Mouse (Mus musculus) left cerebral cortex, adult 18-20 months (tissue): ENCODE measurements at regions not wholly inside any gene's neighbourhood (a gene's known extent, or its start where the extent isn't known, plus 50 kb on each side); places are given as distances from the start of the nearest gene placed in this dataset.
A peak's percentile ranks its signal among the peaks of the same experiment; 100 is the strongest.

Source experiments
- DNase-seq, 2 experiments: peaks; one replicate each; pipeline ENCODE4 v3.0.0; 2021 to 2022; ENCODE audit warnings: low spot score in 2 of 2, mixed read lengths in 1 of 2

GRCm38 (mm10) chr13:47397726-47398350 is 275.4 kb downstream of the Rnf144b start:
- no peak for DNase-seq

GRCm38 (mm10) chr13:47398976-47399375 is 276.5 kb downstream of the Rnf144b start:
- DNase-seq, result no peak

- DNase-seq, result peak; percentile 13 to 25
Measured at GRCm38 (mm10) chr13:47413261-47413660, 290.8 kb downstream of the Rnf144b start.

GRCm38 (mm10) chr13:47413940-47414339 is 291.5 kb downstream of the Rnf144b start:
- peak; percentile 18 to 20 for DNase-seq

- no peak for DNase-seq
Measured at GRCm38 (mm10) chr13:47429856-47430365, 307.5 kb downstream of the Rnf144b start.

- DNase-seq, result no peak
Measured at GRCm38 (mm10) chr13:47430409-47430808, 308.0 kb downstream of the Rnf144b start.

GRCm38 (mm10) chr13:47435631-47436030 is 313.2 kb downstream of the Rnf144b start:
- no peak for DNase-seq

GRCm38 (mm10) chr13:47444876-47445275 is 322.4 kb downstream of the Rnf144b start:
- no peak for DNase-seq

GRCm38 (mm10) chr13:47452186-47452760 is 329.8 kb downstream of the Rnf144b start:
- no peak for DNase-seq

- no peak for DNase-seq
Measured at GRCm38 (mm10) chr13:47462148-47462547, 339.7 kb downstream of the Rnf144b start.

- no peak for DNase-seq
Measured at GRCm38 (mm10) chr13:47471543-47472213, 349.2 kb downstream of the Rnf144b start.

- DNase-seq, result no peak
Measured at GRCm38 (mm10) chr13:47480159-47480558, 357.7 kb downstream of the Rnf144b start.

GRCm38 (mm10) chr13:47484819-47485218 is 362.4 kb downstream of the Rnf144b start:
- no peak for DNase-seq

GRCm38 (mm10) chr13:47486111-47486510 is 363.7 kb downstream of the Rnf144b start:
- DNase-seq, result no peak

- DNase-seq, result no peak
Measured at GRCm38 (mm10) chr13:47486658-47487057, 364.2 kb downstream of the Rnf144b start.

- DNase-seq, result no peak
Measured at GRCm38 (mm10) chr13:47505380-47505955, 383.0 kb downstream of the Rnf144b start.

- DNase-seq, result no peak
Measured at GRCm38 (mm10) chr13:47532935-47533334, 410.5 kb downstream of the Rnf144b start.

- DNase-seq, result no peak
Measured at GRCm38 (mm10) chr13:47537156-47537555, 414.7 kb downstream of the Rnf144b start.

- no peak for DNase-seq
Measured at GRCm38 (mm10) chr13:47549626-47550025, 427.2 kb downstream of the Rnf144b start.

GRCm38 (mm10) chr13:47552251-47552650 is 429.8 kb downstream of the Rnf144b start:
- no peak for DNase-seq

- DNase-seq, result no peak
Measured at GRCm38 (mm10) chr13:47554198-47554597, 431.7 kb downstream of the Rnf144b start.
